Mouse (Mus musculus): ENCODE results near the gene Slc24a3. TPM values are rescaled to one million over a fixed set of nuclear protein-coding genes. Genes with fewer than 3 reads are reported as not detected.

Gene Slc24a3
- total RNA-seq, 1 experiment = 0.98 TPM

DNA sequence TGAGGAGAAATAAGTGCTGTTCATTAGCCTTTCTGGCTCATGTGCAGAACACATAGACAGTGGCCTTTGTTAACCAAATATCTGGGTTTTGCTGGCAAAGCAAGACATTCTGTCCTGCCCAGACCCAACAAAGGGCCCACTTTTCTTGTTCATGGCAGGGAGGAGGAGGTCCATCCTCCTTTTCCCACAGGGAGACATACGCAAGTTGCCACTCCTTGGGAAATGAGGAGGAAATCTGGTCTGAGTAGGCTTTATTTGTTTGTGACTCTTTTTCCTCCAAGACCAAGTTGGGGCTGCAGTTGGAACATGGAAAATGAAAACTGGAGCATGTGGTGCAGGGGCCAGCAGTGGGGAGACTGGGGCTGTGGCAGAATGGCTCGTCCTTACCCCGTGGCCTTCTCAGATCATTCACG lies 363.4 kb downstream of the Slc24a3 start:
- in situ Hi-C loops (cut with MboI; ENCODE audit: low sequenced_read_pairs in 2 of 2, unreplicated experiment in 2 of 2) = no loop called here
- no peak for DNase-seq (ENCODE audit: low read depth, low spot score)
- Histone ChIP-seq H3K4me1 (ENCODE audit: control insufficient read depth in 2 of 2, insufficient read depth in 2 of 2, low read length in 2 of 2, poor library complexity in 1 of 2) (no peaks in the 10 kb centered on the region), H3K36me3 (ENCODE audit: control insufficient read depth, insufficient read depth, low read length, poor library complexity, severe bottlenecking) (no peaks in the 10 kb centered on the region), H3K9me3 (ENCODE audit: control insufficient read depth, insufficient read depth, low read depth, low read length) (no peaks in the 10 kb centered on the region), H3K9ac (ENCODE audit: insufficient read depth, low read depth, low read length, poor library complexity, severe bottlenecking) (no peak overlapping the region), H3K27ac (ENCODE audit: insufficient read depth, low read depth, low read length, poor library complexity, severe bottlenecking) (no peak overlapping the region), H3K4me3 (ENCODE audit: insufficient read depth in 1 of 2, low read depth in 1 of 2, low read length in 2 of 2, poor library complexity in 1 of 2, severe bottlenecking in 1 of 2) (no peak overlapping the region)
- no peak for TF ChIP-seq CHD2 (IDR thresholded peaks at IDR 0.05; ENCODE audit: low read depth, low read length)
- no peak for TF ChIP-seq ZNF384 (IDR thresholded peaks at IDR 0.05; ENCODE audit: low read depth, low read length)

- Histone ChIP-seq H3K36me3 (ENCODE audit: control insufficient read depth, insufficient read depth, low read length, poor library complexity, severe bottlenecking) (no peaks in the 10 kb centered on the region), H3K27ac (ENCODE audit: insufficient read depth, low read depth, low read length, poor library complexity, severe bottlenecking) (no peak overlapping the region), H3K9me3 (ENCODE audit: control insufficient read depth, insufficient read depth, low read depth, low read length) (no peaks in the 10 kb centered on the region), H3K4me1 (ENCODE audit: control insufficient read depth in 2 of 2, insufficient read depth in 2 of 2, low read length in 2 of 2, poor library complexity in 1 of 2) (no peaks in the 10 kb centered on the region), H3K4me3 (ENCODE audit: insufficient read depth in 1 of 2, low read depth in 1 of 2, low read length in 2 of 2, poor library complexity in 1 of 2, severe bottlenecking in 1 of 2) (no peak overlapping the region), H3K9ac (ENCODE audit: insufficient read depth, low read depth, low read length, poor library complexity, severe bottlenecking) (no peak overlapping the region)
- DNase-seq (ENCODE audit: low read depth, low spot score) = no peak
- TF ChIP-seq HCFC1 (IDR thresholded peaks at IDR 0.05; ENCODE audit: borderline replicate concordance, insufficient read depth, low read length) (no peak), MAFK (IDR thresholded peaks at IDR 0.05; ENCODE audit: insufficient read depth, low read depth, low read length) (no peak), ZC3H11A (IDR thresholded peaks at IDR 0.05; ENCODE audit: borderline replicate concordance, low read depth, low read length) (no peak), ZNF384 (IDR thresholded peaks at IDR 0.05; ENCODE audit: low read depth, low read length) (no peak), CHD2 (IDR thresholded peaks at IDR 0.05; ENCODE audit: low read depth, low read length) (no peak)
- in situ Hi-C loops (cut with MboI; ENCODE audit: low sequenced_read_pairs in 2 of 2, unreplicated experiment in 2 of 2) = no loop called here
Observed at GRCm38 (mm10) chr2:145533086-145533485, 365.5 kb downstream of the Slc24a3 start.

- DNase-seq (ENCODE audit: low read depth, low spot score) = no peak
- Histone ChIP-seq H3K27ac (ENCODE audit: insufficient read depth, low read depth, low read length, poor library complexity, severe bottlenecking) (no peak overlapping the region), H3K9ac (ENCODE audit: insufficient read depth, low read depth, low read length, poor library complexity, severe bottlenecking) (no peak overlapping the region), H3K4me3 (ENCODE audit: insufficient read depth in 1 of 2, low read depth in 1 of 2, low read length in 2 of 2, poor library complexity in 1 of 2, severe bottlenecking in 1 of 2) (no peak overlapping the region), H3K4me1 (ENCODE audit: control insufficient read depth in 2 of 2, insufficient read depth in 2 of 2, low read length in 2 of 2, poor library complexity in 1 of 2) (no peaks in the 10 kb centered on the region), H3K36me3 (ENCODE audit: control insufficient read depth, insufficient read depth, low read length, poor library complexity, severe bottlenecking) (no peaks in the 10 kb centered on the region), H3K9me3 (ENCODE audit: control insufficient read depth, insufficient read depth, low read depth, low read length) (no peaks in the 10 kb centered on the region)
- TF ChIP-seq ZNF384 (IDR thresholded peaks at IDR 0.05; ENCODE audit: low read depth, low read length) = no peak
- no peak for TF ChIP-seq HCFC1 (IDR thresholded peaks at IDR 0.05; ENCODE audit: borderline replicate concordance, insufficient read depth, low read length)
- no peak for TF ChIP-seq CHD2 (IDR thresholded peaks at IDR 0.05; ENCODE audit: low read depth, low read length)
- no peak for TF ChIP-seq ZC3H11A (IDR thresholded peaks at IDR 0.05; ENCODE audit: borderline replicate concordance, low read depth, low read length)
- in situ Hi-C loops (cut with MboI; ENCODE audit: low sequenced_read_pairs in 2 of 2, unreplicated experiment in 2 of 2) = no loop called here
Observed at GRCm38 (mm10) chr2:145535307-145535706, 367.8 kb downstream of the Slc24a3 start.

GRCm38 (mm10) chr2:145535774-145536173 lies 368.2 kb downstream of the Slc24a3 start:
- H3K9ac ChIP-seq (ENCODE audit: insufficient read depth, low read depth, low read length, poor library complexity, severe bottlenecking) = no peak overlapping the region
- TF ChIP-seq ZC3H11A (IDR thresholded peaks at IDR 0.05; ENCODE audit: borderline replicate concordance, low read depth, low read length) (no peak), ZNF384 (IDR thresholded peaks at IDR 0.05; ENCODE audit: low read depth, low read length) (no peak), MAFK (IDR thresholded peaks at IDR 0.05; ENCODE audit: insufficient read depth, low read depth, low read length) (no peak), HCFC1 (IDR thresholded peaks at IDR 0.05; ENCODE audit: borderline replicate concordance, insufficient read depth, low read length) (no peak)
- in situ Hi-C loops (cut with MboI; ENCODE audit: low sequenced_read_pairs in 2 of 2, unreplicated experiment in 2 of 2) = no loop called here
- no peak for DNase-seq (ENCODE audit: low read depth, low spot score)
- H3K4me3 ChIP-seq (ENCODE audit: insufficient read depth in 1 of 2, low read depth in 1 of 2, low read length in 2 of 2, poor library complexity in 1 of 2, severe bottlenecking in 1 of 2) = no peak overlapping the region
- H3K9me3 ChIP-seq (ENCODE audit: control insufficient read depth, insufficient read depth, low read depth, low read length) = no peaks in the 10 kb centered on the region
- no peaks in the 10 kb centered on the region for H3K4me1 ChIP-seq (ENCODE audit: control insufficient read depth in 2 of 2, insufficient read depth in 2 of 2, low read length in 2 of 2, poor library complexity in 1 of 2)
- no peaks in the 10 kb centered on the region for H3K36me3 ChIP-seq (ENCODE audit: control insufficient read depth, insufficient read depth, low read length, poor library complexity, severe bottlenecking)
- no peak overlapping the region for H3K27ac ChIP-seq (ENCODE audit: insufficient read depth, low read depth, low read length, poor library complexity, severe bottlenecking)

DNA sequence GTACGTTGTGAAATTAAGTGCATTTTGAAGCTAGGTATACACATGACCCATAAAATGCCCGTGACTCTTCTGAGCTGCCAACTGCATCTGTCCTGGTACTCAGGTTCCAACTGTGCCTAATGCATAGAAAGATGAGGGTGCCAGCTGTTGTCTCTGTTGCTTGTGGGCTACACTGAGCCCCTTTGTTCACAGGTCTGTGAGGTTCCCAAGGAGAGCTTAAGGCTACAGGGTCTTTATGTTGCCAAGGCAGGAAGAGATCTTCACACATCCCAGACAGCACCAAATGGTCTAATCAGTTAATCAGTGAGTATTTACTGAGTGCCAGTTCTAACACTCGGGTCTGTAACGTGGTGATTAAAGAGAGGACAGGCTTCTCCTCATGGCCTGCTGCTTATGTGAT lies 369.4 kb downstream of the Slc24a3 start:
- Histone ChIP-seq H3K4me3 (ENCODE audit: insufficient read depth in 1 of 2, low read depth in 1 of 2, low read length in 2 of 2, poor library complexity in 1 of 2, severe bottlenecking in 1 of 2) (no peak overlapping the region), H3K4me1 (ENCODE audit: control insufficient read depth in 2 of 2, insufficient read depth in 2 of 2, low read length in 2 of 2, poor library complexity in 1 of 2) (no peaks in the 10 kb centered on the region), H3K27ac (ENCODE audit: insufficient read depth, low read depth, low read length, poor library complexity, severe bottlenecking) (no peak overlapping the region), H3K36me3 (ENCODE audit: control insufficient read depth, insufficient read depth, low read length, poor library complexity, severe bottlenecking) (no peaks in the 10 kb centered on the region), H3K9ac (ENCODE audit: insufficient read depth, low read depth, low read length, poor library complexity, severe bottlenecking) (no peak overlapping the region), H3K9me3 (ENCODE audit: control insufficient read depth, insufficient read depth, low read depth, low read length) (no peaks in the 10 kb centered on the region)
- DNase-seq (ENCODE audit: low read depth, low spot score) = no peak
- in situ Hi-C loops (cut with MboI; ENCODE audit: low sequenced_read_pairs in 2 of 2, unreplicated experiment in 2 of 2) = no loop called here
- no peak for TF ChIP-seq ZNF384 (IDR thresholded peaks at IDR 0.05; ENCODE audit: low read depth, low read length)
- TF ChIP-seq CHD2 (IDR thresholded peaks at IDR 0.05; ENCODE audit: low read depth, low read length) = no peak
- no peak for TF ChIP-seq HCFC1 (IDR thresholded peaks at IDR 0.05; ENCODE audit: borderline replicate concordance, insufficient read depth, low read length)
- no peak for TF ChIP-seq MAFK (IDR thresholded peaks at IDR 0.05; ENCODE audit: insufficient read depth, low read depth, low read length)
- no peak for TF ChIP-seq ZC3H11A (IDR thresholded peaks at IDR 0.05; ENCODE audit: borderline replicate concordance, low read depth, low read length)
